Mouse (Mus musculus) neural tube, embryonic 11.5 days (tissue): ENCODE measurements around the gene Gtdc1. TPM values are rescaled to one million over a fixed set of nuclear protein-coding genes. Genes with fewer than 3 reads are reported as not detected.

Experiments
- ATAC-seq: fragments of 200-750 bp; cut with Nextera tagmentation; 2 replicates; pipeline ENCODE4 v1.8.0; 2017; ENCODE audit warnings: moderate number of reproducible peaks, mild to moderate bottlenecking, moderate TSS enrichment, moderate library complexity; ENCODE audit not compliant: insufficient read depth, low FRiP score, low TSS enrichment
- DNase-seq: peaks from one replicate; pipeline ENCODE4 v3.0.0-alpha.2; 2015; ENCODE audit warnings: low spot score
- H3K27ac ChIP-seq: fragments of 300-500 bp; sonication (generic); 2 replicates; pipeline ENCODE4 v1.5.1; 2014; ENCODE audit warnings: low read depth, mild to moderate bottlenecking, low read length
- H3K27me3 ChIP-seq: fragments of 300-500 bp; sonication (generic); 2 replicates; pipeline ENCODE4 v1.6.1; 2014; ENCODE audit warnings: mild to moderate bottlenecking, low read length, mixed read lengths; ENCODE audit not compliant: control insufficient read depth, insufficient read depth
- H3K36me3 ChIP-seq: fragments of 300-500 bp; sonication (generic); 2 replicates; pipeline ENCODE4 v1.6.1; 2014; ENCODE audit warnings: mild to moderate bottlenecking, low read length, moderate library complexity, mixed read lengths; ENCODE audit not compliant: control insufficient read depth, insufficient read depth
- H3K4me1 ChIP-seq: fragments of 300-500 bp; sonication (generic); 2 replicates; pipeline ENCODE4 v1.6.1; 2014; ENCODE audit warnings: low read length, mixed read lengths; ENCODE audit not compliant: control insufficient read depth, insufficient read depth
- H3K4me2 ChIP-seq: fragments of 300-500 bp; sonication (generic); 2 replicates; pipeline ENCODE4 v1.6.1; 2014; ENCODE audit warnings: low read depth, mild to moderate bottlenecking, moderate library complexity
- H3K4me3 ChIP-seq: fragments of 300-500 bp; sonication (generic); 2 replicates; pipeline ENCODE4 v1.5.1; 2014; ENCODE audit warnings: low read depth, low read length
- H3K9ac ChIP-seq: fragments of 300-500 bp; sonication (generic); 2 replicates; pipeline ENCODE4 v1.6.1; 2014; ENCODE audit warnings: mild to moderate bottlenecking, low read length
- H3K9me3 ChIP-seq: fragments of 300-500 bp; sonication (generic); 2 replicates; pipeline ENCODE4 v1.6.1; 2016; ENCODE audit warnings: low read length; ENCODE audit not compliant: control insufficient read depth
- WGBS: fragments of 180-500 bp; shearing (Covaris S2); extraction: QIAGEN DNeasy Blood & Tissue Kit; methylation state at CpG from one replicate; pipeline ENCODE4 v1.1.7; 2014; 5-methylcytosine and 5-hydroxymethylcytosine counted together
- polyA plus RNA-seq: library from polyadenylated mRNA; unstranded; fragments of >200 nt; fragmentation: Nextera tagmentation; extraction: Ambion mirVana; gene quantifications from 2 replicates; pipeline ENCODE4 v1.2.1, GENCODE M21; 2014

Gtdc1 gene
- polyA plus RNA-seq, 1 experiment from 2014 or later, result 9.5 TPM

DNA sequence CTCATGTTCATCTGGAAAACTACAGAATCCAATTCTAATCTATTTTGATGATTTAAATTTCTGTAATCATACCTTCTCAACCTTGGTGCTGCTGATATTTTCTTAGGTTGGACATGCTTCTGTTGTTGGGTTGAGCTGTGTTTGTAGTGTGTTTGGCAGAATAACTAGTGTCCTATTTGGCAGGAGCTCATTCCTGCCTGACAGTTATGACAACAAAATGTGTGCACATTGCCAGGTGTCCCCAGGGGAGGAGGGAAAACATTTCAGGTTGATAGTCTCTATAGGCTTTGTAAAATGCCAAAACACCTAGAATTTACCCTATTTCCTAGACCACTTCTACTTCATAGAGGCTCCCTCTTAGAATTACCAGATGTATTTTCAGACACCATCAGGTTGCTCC lies 343.4 kb downstream of the Gtdc1 start:
- Histone ChIP-seq H3K27me3 (no peaks in the 10 kb centered on the region), H3K9ac (no peak overlapping the region), H3K9me3 (no peaks in the 10 kb centered on the region), H3K4me2 (no peak overlapping the region), H3K36me3 (no peaks in the 10 kb centered on the region), H3K4me1 (no peaks in the 10 kb centered on the region), H3K27ac (no peak overlapping the region), H3K4me3 (no peak overlapping the region)
- ATAC-seq (no peak), DNase-seq (no peak)

DNA sequence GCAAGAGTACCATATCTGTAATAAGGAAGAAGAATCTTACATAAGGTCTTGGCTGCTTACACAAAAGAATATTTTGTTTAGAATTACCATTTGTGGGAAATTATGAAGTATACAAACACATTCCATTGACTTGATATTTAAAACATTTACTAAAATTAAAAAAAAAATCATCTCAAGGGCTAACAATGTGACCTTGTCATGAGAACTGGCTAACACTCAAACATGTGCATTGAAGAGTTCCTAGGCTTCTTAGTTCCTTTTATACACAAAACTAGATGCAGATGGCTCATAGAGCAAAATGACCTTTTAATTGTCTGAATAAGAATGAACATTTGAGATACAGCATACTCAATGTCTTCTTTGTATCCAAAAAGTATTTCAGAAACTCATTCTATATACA lies 344.0 kb downstream of the Gtdc1 start:
- H3K9me3 ChIP-seq, result no peaks in the 10 kb centered on the region
- no peaks in the 10 kb centered on the region for H3K27me3 ChIP-seq
- no peak overlapping the region for H3K4me3 ChIP-seq
- DNase-seq, result no peak
- no peak for ATAC-seq
- H3K4me2 ChIP-seq, result no peak overlapping the region
- no peak overlapping the region for H3K9ac ChIP-seq
- H3K27ac ChIP-seq, result no peak overlapping the region
- no peaks in the 10 kb centered on the region for H3K4me1 ChIP-seq
- no peaks in the 10 kb centered on the region for H3K36me3 ChIP-seq

DNA sequence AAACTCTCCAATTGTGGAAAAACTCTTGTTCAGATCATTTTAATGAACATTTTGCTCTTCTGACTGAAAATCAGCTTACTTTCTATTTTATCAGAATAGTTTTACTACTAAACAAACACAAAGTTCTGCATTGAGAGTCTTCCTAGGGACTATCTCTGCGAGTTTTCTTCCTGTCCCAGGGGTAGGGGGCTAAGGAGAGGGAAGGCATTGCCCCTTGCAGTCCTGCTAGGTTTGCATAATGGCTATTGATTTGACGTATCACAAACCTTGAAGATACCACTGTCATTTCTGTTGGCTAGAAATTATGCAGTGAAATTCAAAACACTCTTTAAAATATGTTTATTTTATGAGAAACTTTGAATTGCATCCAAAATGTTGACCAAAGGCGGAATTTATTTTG lies 355.6 kb downstream of the Gtdc1 start:
- DNase-seq (no peak), ATAC-seq (no peak)
- 66% methylated on average over 3 of the region's 3 CpGs for WGBS
- no peak overlapping the region for H3K4me3 ChIP-seq
- no peaks in the 10 kb centered on the region for H3K9me3 ChIP-seq
- H3K4me2 ChIP-seq, result no peak overlapping the region
- no peak overlapping the region for H3K9ac ChIP-seq
- H3K27me3 ChIP-seq, result no peaks in the 10 kb centered on the region
- H3K27ac ChIP-seq, result no peak overlapping the region
- H3K36me3 ChIP-seq, result no peaks in the 10 kb centered on the region
- H3K4me1 ChIP-seq, result no peaks in the 10 kb centered on the region

DNA sequence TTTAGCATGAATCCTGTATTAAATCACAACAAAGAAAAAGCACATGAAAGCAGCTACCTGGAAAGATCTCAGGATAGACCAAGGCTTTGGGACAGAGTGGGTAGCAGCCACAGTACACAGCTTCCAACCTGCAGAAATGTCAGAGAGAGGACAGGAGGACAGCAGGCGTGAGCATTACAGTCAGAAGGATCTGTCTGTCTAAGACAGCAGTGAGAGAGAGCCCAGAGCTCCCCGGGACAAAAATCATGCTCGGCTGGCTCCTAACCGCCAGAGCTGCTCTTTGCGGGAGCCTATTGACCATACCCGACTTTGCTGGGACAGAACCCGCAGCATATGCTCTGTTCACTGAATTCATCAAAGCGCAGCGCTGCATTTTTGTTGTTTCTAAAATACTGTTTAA lies 356.3 kb downstream of the Gtdc1 start:
- H3K27me3 ChIP-seq, result no peaks in the 10 kb centered on the region
- no peaks in the 10 kb centered on the region for H3K36me3 ChIP-seq
- DNase-seq (no peak), ATAC-seq (no peak)
- H3K4me1 ChIP-seq, result no peaks in the 10 kb centered on the region
- H3K4me3 ChIP-seq, result no peak overlapping the region
- WGBS, result 48% methylated on average over 9 of the region's 9 CpGs
- no peaks in the 10 kb centered on the region for H3K9me3 ChIP-seq
- no peak overlapping the region for H3K27ac ChIP-seq
- no peak overlapping the region for H3K9ac ChIP-seq
- H3K4me2 ChIP-seq, result no peak overlapping the region

DNA sequence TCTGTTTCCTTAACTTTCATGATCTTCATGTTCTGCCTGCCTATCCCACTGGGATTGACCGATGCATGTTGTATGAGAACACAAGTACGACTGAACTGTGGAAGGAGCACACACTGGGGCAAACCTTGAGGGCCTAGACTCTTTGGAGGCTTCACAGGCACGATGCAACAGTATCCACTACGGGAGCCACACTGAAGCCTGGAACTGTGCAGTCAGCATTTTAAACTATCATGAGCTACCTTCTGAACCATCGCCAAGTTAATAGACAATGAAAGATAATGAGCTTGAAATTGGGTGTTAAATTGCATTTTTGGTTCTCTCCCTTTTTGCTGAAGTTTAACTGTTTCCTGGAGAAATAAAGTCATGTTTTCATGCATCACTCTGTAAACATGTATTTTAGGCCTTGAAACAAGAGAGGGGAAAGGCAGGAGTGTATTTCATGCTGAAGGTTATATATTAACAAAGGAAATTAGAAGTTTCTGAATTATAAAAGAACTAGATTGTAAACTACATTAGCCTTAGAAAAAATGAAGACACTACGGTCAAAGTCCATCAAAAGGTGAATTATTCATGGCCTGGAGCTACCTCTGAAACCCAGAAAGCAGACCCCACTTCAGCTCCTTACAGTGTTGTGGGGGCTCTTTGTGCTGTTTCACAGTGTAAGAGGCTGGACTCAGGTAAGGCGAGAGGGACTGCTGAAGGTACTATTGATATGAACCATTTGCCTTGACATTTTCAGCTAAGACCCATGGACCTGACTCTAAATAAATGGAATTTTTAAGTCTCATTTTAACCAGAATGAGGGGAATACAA lies 358.1 kb downstream of the Gtdc1 start:
- Histone ChIP-seq H3K4me3 (no peak overlapping the region), H3K27ac (no peak overlapping the region), H3K27me3 (no peaks in the 10 kb centered on the region), H3K4me1 (no peaks in the 10 kb centered on the region), H3K9ac (no peak overlapping the region), H3K4me2 (no peak overlapping the region), H3K9me3 (no peaks in the 10 kb centered on the region), H3K36me3 (no peaks in the 10 kb centered on the region)
- DNase-seq (no peak), ATAC-seq (no peak)
- 72% methylated on average over 7 of the region's 7 CpGs for WGBS

DNA sequence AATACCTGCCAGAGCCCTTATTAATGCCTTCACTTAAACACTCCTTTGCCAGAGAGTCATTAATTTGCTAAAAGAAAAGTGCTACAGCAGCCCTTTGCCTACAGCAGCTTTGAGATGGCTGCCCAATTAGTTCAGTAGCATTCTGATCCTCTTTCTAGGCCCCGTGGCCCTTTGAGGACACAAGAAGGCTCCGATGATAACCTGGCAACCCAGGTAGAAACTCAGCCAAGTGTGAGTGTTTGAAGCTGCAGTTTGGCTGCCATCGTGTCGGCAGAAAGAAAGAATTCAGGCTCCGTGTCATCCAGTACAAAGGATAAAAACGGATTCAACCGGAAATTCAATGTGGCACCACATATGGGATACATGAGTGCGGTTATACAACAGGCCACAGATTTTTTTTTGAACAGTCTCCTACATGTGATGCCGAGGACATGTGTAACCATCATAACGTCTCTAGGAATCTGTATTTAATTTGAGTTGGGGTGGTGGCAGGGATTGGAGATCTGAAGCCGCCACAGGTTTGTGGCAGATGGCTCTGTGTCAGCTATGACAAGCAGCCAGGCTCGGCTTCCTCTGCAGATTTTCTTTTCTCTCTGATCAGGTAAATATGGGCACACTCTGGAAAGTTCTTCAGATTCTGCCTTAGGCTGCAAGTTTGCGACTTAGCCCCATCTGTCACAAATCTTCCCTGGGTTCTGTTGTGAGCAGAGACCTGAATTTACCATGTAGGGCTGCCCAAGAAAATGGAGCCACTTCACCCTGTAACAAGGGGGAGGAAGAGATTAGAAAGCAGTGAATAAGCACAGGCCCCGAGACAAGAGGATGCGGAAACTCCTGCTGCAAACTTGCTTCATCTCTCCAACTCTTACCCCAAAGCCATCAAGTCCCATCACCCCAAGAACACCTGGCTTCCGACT lies 362.4 kb downstream of the Gtdc1 start:
- no peak overlapping the region for H3K4me3 ChIP-seq
- H3K4me1 ChIP-seq, result no peaks in the 10 kb centered on the region
- no peaks in the 10 kb centered on the region for H3K36me3 ChIP-seq
- no peak overlapping the region for H3K9ac ChIP-seq
- no peak for ATAC-seq
- DNase-seq, result no peak
- WGBS, result 91% methylated on average over 16 of the region's 16 CpGs
- no peaks in the 10 kb centered on the region for H3K27me3 ChIP-seq
- H3K9me3 ChIP-seq, result no peaks in the 10 kb centered on the region
- H3K4me2 ChIP-seq, result no peak overlapping the region
- H3K27ac ChIP-seq, result no peak overlapping the region

GRCm38 (mm10) chr2:44561789-44562188 lies 365.7 kb downstream of the Gtdc1 start:
- WGBS, result 87% methylated on average over 4 of the region's 4 CpGs
- no peak for DNase-seq
- Histone ChIP-seq H3K27ac (no peak overlapping the region), H3K9me3 (no peaks in the 10 kb centered on the region), H3K4me2 (no peak overlapping the region), H3K9ac (no peak overlapping the region), H3K36me3 (no peaks in the 10 kb centered on the region), H3K4me1 (peaks cover 3% of the 10 kb centered on the region), H3K4me3 (no peak overlapping the region), H3K27me3 (no peaks in the 10 kb centered on the region)
- no peak for ATAC-seq

DNA sequence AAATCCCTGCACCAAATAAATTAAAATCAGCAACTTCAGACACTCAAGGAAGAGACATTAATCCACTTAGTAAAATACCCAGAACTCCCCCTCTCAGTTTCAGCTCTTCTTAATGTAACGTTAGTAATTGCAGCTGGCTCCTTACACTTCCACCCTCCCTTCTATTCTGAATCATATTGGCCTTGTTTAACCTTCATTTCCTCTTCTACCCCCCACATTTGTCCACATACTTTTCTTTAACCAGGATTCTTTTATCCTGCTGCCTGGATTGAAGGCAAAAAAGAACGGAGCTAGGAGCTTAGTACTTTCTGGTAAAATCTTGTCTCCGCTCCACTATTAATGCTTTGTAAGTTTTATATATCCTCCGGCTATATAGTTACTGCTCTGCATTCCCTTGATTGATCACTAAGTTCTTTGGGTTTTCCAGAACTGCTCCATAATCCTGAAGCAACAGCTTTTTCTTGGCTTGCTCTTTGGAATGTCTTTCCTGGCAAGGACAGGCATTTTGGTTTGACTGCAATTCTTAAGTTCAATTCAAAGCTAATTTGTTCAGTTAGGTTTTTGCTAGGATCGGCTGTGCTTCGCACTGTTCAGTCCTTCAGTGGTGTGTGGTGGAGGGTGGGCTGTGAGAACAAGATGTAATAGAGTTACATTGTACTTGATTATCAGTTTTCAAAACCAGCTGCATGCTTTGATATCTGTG lies 368.1 kb downstream of the Gtdc1 start:
- no peak overlapping the region for H3K27ac ChIP-seq
- no peak overlapping the region for H3K4me3 ChIP-seq
- H3K9ac ChIP-seq, result no peak overlapping the region
- H3K27me3 ChIP-seq, result no peaks in the 10 kb centered on the region
- H3K4me2 ChIP-seq, result no peak overlapping the region
- H3K4me1 ChIP-seq, result peaks cover 3% of the 10 kb centered on the region
- 79% methylated on average over 6 of the region's 6 CpGs for WGBS
- ATAC-seq (no peak), DNase-seq (no peak)
- no peaks in the 10 kb centered on the region for H3K36me3 ChIP-seq
- no peaks in the 10 kb centered on the region for H3K9me3 ChIP-seq
